Mouse (Mus musculus) testis, postnatal 14 days (tissue): ENCODE measurements at regions not wholly inside any gene's neighbourhood (a gene's known extent, or its start where the extent isn't known, plus 50 kb on each side); places are given as distances from the start of the nearest gene placed in this dataset.

Experiments
- DNase-seq: peaks from one replicate; pipeline ENCODE4 v3.0.0; 2021; ENCODE audit warnings: low spot score

DNA sequence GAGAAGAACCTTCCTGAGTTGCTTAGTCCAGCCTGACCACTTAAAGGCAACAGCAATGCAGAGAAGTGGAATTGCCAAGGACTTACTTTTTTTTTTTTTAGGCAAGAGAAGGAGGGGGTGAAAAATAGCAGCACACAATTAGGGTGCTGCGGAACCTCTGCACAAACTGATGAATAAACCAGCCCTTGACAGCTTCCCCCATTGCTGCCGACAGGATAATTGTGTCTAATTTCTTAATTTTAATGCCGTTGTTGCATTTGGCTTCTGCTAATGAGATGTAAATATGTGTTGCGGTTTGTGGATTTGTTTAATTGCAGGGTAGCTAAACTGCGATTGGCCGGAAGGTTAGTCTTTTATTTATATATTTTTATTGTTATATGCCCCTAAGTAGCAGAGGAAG is 157.5 kb upstream of the B3gat1 start:
- DNase-seq = no peak

- no peak for DNase-seq
Measured at GRCm38 (mm10) chr9:26601979-26602378, 131.5 kb upstream of the B3gat1 start.

GRCm38 (mm10) chr9:26604552-26604951 is 129.0 kb upstream of the B3gat1 start:
- no peak for DNase-seq

- DNase-seq = no peak
Measured at GRCm38 (mm10) chr9:26611711-26612437, 121.7 kb upstream of the B3gat1 start.

DNA sequence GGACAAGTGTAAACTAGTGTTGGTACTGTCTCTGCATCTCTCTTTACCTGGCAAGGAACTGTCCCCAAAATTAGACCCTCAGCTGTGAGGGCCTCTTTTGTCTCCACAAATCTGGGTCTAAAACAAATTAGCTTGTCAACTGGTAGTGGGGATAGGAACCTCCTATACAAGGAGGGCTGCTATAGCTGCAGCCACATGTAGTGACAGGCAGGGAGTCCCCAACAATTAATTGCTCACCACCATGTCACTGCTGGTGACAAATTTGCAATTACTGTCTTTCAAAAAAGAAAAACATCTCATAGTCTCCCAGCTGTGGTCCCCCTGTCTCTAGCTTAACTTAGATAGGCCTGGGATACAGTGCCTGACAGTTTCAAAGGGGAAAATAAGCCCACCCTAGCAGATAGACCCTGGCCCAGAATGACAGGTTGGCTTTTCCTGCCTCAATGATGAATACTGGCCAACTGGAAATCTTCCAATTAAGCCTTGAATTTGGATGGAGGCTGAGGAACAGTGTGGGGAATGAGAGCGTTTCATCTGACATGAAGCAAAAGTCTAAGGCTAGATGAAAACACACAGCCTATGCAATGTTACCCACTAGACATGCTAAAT is 110.6 kb upstream of the B3gat1 start:
- DNase-seq = no peak

DNA sequence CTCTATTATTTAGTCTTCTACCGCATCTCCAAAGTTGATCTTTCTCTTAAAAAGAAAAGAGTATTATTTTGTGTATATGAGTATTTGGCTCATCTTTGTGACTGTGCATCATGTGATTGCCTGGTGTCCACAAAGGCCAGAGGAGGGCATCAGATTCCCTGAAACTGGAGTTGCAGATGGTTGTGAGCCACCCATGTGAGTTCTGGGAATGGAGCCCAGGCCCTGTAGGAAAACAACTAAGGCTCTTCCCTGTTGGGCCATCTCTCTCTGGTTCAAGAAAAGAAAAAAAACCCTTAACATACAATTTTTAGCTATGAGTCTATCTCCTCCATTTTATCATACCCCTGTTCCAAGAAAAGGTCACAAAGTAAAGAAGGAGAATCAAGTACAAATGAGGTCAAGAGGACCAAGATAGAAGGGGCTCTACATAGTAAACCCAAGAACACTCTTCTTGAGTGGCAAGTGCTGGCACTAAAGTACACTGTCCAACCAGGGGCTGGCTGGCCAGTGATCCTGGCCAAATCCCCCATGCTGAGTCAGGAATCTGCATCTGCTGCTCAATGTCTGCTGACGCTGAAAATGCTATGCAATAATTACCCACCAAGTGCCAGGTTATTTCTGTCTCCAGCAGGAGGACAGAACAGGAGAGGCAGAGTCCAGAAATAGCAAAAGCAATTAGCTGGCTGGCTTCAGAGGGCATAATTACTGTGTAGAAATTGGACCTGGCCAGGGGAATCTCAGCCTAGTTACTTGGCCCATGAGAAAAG is 108.2 kb upstream of the B3gat1 start:
- no peak for DNase-seq

- no peak for DNase-seq
Measured at GRCm38 (mm10) chr9:26632891-26633650, 100.5 kb upstream of the B3gat1 start.

- no peak for DNase-seq
Measured at GRCm38 (mm10) chr9:26635211-26635610, 98.3 kb upstream of the B3gat1 start.

DNA sequence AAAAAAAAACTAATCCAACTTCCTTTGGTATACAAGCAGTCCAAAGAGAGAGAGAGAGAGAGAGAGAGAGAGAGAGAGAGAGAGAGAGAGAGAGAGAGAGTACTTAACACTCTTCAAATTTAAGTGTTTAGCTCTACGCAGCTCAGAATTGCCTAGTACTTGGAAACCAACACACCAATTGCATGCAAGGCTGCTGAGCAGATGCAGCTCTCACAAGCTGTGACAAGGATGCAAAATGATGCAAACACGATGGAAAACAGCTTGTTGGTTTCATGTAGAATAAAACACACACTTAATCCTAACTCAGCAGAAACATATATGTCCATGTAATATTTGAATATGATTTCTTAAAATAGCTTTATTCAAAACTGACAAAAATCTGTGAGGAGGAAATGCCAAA is 94.9 kb upstream of the B3gat1 start:
- DNase-seq = no peak

DNA sequence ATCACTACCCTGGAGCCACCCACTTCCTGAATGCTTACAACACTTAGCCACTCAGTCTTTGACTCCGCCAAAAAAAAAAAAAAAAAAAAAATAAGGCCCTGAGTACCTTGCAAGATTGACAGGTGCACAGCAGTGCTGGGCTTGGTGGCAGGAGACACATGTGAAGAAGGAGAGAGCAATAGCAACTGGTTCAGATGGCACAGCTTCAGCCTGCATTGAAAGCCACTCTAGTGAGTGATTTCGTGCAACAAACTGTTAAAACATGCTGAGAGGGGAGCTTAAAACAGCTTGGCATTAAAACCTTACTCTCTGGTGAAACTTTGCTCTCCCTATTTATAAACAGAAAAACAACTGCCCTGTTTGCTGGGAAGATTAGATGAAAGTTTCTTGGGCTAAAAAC is 91.2 kb upstream of the B3gat1 start:
- DNase-seq = no peak

GRCm38 (mm10) chr9:26642831-26643230 is 90.7 kb upstream of the B3gat1 start:
- DNase-seq = no peak

GRCm38 (mm10) chr9:26649506-26649905 is 84.0 kb upstream of the B3gat1 start:
- no peak for DNase-seq

- DNase-seq = no peak
Measured at GRCm38 (mm10) chr9:26652920-26653319, 80.6 kb upstream of the B3gat1 start.

GRCm38 (mm10) chr9:26659366-26659765 is 74.2 kb upstream of the B3gat1 start:
- DNase-seq = no peak

GRCm38 (mm10) chr9:26663544-26663943 is 70.0 kb upstream of the B3gat1 start:
- no peak for DNase-seq

DNA sequence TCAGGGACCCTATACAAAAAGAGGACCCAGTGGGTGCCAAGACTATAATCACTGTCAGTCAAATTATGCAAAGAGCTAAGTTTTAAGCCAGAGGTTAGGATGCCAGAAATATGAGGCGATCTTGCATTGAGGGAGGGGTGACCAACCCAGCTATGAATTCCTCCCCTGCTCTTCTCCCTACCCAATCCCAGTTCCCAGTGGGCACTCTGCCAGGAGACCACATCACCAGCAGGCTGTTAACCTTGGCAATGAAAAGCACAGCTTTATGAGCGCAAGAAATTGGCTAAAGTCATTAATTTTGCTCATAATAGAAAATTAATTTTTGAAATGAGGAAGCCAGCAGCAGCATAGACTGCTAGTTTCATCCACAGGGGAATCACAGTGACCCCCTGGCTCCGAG is 65.7 kb upstream of the B3gat1 start:
- no peak for DNase-seq

DNA sequence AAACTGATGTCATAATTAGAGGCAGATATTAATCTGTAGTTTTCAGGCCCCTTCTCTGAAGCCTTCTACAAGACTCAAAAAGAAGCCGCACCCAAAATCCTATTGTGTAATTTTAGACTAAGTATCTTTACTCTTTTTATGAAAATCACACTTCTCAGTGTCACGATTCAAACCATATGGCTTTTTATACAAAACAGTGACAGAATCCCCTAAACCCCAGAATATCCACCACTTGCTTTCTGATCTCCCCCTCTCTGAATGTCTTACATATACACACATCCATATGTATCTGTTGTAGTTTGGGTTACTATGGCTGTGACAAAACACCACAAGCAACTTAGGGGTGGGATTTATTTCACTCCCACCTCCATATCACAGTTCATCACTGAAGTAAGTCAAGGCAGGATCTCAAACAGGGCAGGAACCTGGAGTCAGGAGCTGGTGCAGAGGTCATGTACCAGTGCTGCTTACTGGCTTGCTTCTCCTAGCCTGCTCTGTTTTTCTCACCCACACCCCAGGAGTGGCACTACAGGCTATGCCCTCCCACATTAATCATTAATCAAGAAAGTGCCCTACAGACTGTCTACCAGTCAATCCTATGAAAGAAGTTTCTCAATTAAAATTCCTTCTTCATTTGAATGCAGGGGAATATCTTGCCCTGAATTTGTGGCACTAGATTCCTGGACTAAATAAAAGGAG is 59.3 kb upstream of the B3gat1 start:
- DNase-seq = no peak

GRCm38 (mm10) chr9:26678288-26678687 is 55.2 kb upstream of the B3gat1 start:
- no peak for DNase-seq

DNA sequence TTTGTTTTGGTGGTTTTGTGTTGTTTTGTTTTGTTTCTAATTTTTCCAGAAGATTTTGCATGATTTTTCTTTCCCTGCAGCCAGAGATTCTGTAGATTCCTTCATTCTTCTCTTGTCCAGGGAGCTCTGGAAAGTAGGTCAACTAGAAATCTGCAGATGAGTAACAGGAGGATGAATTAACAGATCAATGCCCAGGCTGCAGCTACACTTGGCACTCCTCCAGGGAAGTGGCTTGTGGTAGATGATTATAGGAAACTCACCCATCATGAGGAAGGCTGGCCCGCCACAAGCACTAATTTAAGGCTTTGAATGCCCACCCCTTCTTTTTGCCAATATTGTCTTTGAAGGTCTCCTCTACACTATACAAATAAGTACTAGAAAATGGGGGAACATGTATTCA is 52.0 kb upstream of the B3gat1 start:
- no peak for DNase-seq
